Mouse (Mus musculus) adrenal gland (tissue): ENCODE data around the gene Srcin1.

Experiments used
- intact Hi-C: fragments of 180-260 bp; cut with DNase I; formaldehyde crosslinking; loops from one replicate; pipeline ENCODE4 v1.15.1; 2025

The Srcin1 gene

DNA sequence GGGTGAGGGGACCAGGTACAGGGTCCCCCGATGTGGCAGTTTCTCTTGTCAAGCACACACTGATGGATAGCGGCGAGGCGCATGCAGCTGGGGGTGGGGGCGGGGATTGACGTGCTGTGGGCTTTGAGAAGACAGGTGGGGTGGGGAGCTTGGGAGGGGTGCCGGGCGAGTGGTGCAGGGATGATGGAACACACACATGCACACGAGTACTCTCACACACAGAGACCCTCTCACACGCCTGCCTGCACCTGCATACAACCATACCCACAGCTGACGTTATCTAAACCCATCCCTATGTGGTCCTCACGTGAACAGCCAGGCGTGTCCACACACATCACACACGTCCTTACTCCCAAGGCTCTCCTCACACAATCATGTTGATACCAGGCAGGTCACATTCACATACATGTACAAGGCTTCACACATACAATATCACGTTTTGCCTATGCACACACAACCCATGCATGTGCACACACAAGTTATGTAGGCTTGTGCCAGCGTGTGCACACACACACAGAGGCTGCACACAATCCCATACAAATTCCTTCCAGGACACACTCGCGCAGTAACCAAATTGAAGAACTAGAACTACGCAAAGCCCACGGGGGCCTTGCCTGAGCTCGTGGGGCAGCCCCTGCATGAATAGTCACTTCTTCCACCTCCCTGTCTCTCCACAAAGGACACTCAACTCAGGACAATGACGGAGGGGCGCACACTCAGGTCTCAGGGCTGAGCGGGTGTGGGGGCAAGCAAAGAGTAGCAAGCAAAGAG, 66.1 kb downstream of the Srcin1 start:
- intact Hi-C loops = no loop called here

DNA sequence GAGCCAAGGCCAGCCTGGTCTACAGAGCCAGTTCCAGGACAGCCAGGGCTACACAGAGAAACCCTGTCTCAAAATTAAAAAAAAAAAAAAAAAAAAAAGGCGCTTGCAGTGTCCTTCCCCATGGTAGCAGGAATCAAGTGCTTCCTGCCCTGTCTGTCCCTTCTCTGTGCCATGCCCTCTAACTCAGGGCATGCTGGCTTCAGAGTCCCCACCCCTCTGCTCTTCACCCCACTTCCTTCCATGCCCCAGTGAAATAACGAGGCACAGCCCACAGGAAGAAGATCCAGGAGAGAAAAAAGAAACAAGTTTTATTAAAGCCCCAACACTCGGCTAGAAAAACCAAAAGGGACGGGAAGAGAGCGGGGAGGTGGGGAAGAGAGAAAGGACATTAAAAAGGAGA, 66.9 kb downstream of the Srcin1 start:
- intact Hi-C loops = no loop called here

DNA sequence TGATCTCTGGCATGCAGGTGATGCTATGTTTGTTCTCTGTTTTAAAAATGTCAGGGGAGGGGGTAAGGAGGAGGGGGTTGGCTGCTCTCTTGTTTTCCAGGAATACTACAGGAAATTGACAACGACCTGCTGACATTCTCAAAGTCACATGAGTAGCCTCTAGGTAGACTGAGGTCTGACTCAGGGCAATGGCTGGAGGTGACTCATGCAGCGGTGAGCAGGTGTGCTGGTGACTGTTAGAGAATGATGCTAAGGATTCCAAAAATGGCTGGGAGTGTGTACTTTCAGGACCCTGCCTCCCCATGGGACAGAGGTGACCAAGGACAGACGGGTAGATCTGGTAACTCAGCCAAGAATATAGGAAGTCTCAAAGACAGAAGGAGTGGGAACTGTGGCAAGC, 67.8 kb downstream of the Srcin1 start:
- intact Hi-C loops = no loop called here

DNA sequence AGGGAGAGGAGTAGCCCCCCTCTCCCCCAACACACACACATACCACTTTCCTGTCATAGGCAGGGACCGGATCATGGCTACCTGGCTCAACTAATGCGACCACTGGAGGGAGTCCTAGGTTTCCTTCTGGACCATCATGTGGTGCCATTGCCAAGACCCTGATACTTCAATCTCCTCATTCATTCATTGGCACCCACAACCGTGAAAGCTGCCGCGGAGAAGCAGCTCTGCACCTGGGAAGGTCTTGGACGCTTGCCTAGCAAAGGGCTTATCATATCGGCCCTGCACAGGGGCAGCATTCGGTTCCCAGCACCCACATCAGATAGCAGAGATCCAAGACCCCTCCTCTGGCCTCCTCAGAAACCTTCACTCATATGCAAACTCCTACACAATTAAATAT, 69.7 kb downstream of the Srcin1 start:
- intact Hi-C loops = no loop called here

DNA sequence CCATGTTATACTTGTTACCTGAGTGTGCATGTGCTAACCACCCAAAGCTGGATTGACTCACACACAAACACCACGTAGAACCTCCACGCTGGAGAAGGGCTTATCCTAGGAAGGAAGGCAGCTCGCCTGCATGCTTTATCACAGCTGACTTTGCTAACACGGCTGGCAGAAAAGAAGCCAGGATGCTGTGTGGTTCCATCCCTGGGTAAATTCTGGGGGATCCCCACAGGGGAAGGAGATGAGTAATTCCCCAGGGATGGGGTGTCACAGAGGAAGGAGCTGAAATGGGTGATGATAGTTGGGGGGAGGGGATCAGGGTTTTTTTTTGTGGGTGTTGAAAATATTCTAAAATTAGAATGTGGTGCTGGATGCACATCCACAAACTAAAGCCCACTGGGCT, 70.2 kb downstream of the Srcin1 start:
- intact Hi-C loops = no loop called here

DNA sequence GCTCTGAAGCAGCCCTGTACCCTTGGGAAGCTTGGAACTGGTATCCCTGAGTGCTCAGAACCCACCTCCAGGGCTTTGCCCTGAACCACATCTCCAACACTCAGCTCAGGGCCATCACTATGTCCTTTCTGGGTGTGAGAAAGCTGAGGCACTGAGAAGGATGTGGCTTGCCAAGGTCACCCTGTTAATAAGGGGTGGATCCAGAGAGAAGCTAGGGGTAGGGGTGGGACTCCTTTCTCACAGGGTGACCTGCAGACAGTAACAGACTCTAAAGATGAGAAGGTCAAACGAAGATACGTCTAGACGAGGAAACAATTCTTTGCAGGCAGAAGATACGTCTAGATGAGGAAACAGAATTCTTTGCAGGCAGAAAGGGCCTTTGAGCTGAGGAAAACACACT, 73.1 kb downstream of the Srcin1 start:
- intact Hi-C loops = no loop called here

DNA sequence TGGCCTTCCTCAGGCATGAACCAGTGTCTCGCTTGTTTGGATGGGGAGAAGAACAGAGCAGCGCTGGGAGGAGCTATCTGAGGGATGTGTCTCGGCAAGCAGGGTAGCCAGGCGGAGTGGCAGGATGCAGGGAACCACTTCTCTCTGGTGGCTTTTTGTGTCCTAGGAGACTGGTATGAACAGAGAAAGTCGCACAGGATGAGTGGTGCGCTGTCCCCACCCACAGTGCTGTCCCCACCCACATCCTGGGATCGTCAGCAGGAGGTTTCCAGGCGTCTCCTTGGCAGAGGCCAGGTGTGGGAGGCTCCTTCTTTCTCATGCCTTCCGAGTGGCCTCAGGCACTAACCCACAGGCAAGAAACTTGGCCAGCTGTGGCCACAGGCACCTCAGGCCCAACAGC, 73.6 kb downstream of the Srcin1 start:
- intact Hi-C loops = no loop called here

DNA sequence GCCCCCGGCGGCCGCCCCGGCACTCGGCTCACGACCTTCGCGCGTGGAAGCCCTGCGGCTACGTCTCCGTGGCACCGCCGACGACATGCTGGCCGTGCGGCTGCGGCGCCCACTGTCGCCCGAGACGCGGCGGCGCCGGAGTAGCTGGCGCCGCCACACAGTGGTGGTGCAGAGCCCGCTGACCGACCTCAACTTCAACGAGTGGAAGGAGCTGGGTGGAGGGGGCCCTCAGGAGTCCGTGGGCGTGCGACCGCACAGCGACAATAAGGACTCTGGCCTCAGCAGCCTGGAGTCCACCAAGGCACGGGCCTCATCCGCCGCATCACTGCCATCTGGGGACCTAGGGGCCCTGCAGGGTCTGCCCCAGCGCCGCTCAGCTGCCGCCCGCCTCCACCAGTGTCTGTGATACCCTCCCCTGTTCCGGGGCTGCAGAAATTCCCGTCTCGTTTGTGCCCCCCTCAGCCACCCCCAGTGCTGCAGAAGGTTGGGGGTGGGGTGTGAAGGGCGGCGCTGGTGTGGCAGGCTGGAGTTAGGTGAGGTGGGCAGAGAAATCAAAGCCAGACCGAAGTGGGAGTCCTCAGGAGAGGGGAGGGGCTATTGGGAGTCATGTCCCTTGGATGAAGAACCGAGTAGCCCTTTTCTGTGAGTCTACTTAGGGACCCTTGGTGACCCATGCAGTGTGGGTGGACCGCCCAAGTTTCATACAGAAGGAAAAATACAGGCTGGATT, 75.1 kb downstream of the Srcin1 start:
- intact Hi-C loops = no loop called here

DNA sequence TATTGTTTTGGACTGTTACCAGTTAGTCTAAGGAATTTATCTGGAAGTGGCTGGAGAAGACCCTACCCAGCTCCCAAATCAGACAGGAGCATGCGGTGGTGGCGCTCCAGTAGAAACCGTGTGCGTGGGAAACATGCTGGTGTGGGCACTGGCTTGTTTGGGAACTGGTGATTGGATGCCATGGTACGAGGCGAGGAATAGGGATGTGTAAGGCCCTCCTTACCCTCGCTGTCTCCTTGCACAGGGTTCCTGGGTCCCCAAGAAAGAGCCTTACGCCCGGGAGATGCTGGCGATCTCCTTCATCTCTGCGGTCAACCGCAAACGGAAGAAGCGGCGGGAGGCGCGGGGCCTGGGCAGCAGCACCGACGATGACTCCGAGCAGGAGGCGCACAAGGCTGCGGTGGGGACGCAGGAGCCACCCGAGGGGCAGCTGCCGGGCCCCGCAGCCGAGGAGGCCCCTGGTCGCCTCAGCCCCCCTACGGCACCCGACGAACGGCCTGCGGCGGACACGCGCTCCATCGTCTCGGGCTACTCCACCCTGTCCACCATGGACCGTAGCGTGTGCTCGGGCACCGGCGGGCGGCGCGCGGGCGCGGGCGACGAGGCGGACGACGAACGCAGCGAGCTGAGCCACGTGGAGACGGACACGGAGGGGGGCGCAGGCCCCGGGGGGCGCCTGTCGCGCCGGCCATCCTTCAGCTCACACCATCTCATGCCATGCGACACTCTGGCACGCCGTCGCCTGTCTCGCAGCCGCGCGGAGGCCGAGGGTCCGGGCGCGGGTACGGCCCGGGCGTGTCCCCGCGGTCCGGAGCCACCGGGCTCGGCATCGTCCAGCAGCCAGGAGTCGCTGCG, 75.9 kb downstream of the Srcin1 start, which contains the start of gene 4933428G20Rik:
4933428G20Rik (minus strand) TSS at position 476 of the 855 bp plus-strand sequence.
- intact Hi-C loops = no loop called here

DNA sequence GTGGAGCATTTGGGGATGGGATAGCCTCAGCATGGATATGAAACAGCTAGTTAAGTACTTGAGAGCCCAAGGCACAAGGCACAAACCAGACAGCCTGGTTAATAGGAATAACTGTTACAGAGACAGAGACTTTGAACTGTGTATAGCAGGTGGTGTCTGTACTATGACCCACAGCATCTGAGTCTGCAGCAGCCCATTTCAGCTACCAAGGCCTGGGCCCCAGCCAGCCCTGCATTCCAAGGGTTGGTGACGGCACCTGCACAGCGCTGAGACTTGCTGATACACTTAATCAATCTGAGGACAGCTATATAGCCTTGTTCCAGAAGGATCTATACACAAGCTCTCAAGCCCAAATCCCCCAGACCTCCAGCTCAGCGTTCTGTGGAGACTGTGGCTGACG, 78.4 kb downstream of the Srcin1 start:
- intact Hi-C loops = no loop called here

DNA sequence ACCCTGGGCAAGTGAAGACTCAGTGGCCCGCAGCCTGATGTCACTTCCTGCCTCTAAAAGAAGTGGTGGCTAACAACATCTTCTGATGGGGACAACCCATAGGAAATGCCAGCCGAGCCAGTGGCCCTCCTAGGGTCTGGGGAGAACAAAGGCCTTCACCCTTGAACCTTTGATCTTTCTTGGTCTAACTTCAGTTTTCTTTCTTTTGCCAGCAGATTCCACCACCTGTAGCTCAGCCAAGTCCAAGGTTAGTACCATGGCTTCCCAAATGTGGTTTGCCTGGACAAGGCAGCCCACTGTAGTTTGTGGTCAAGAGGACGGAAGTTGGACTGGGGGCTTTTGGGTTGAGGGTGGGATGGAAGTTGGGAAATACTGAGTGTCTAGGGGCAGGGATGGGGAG, 83.2 kb downstream of the Srcin1 start:
- intact Hi-C loops = no loop called here

DNA sequence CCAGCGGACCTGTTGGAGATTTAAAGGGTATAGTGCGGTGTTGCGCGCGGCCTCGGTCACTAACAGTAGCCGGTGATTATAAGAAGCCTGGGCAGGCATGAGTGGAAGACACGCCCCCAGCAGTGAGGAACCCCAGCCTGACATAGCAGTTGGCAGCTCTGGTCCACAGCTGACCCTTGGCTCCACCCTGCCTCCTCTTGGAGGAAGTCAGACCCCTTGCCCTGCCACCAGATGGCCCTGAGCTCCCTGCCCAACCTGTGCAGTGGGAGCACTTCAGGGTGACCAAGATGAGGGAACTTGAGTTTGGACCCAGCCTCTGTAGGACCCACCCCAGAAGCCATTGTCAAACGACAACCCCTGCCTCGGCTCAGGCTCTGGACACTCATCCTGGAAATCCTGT, 84.3 kb downstream of the Srcin1 start:
- intact Hi-C loops = no loop called here

DNA sequence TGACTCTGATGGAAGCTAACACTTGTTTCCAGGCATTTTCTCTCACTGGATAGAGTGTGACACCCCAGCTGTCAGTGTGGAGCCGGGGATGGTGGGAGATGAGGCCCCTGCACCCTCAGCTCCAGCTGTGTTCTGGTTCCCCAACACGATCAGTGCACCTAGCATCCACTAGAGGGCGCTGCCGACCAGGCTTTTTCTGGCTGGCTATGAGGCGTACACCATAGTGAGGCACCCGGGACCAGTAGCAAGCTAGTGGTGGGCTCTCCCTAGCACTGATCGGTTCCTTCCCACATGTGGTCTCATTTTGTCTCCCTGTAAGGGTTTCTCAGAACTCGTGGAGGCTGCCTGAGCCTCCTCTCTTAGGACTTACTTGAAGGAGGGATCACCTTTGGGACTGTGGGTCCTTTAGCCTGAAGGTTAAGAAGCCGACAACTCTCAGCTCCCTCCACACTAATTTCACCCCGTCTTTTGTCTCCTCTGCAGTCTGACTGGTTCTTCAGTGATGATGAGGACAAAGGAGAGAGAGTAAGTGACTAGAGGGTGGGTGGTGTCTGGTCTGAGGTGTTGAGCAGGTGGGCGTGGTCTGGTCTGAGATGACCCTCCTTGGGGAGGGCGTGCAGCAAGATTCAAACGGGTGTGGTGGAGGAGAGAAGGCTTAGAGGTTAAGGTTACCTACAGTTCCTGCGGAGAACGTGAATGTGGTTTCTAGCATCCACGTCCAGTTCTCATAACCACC, 86.2 kb downstream of the Srcin1 start:
- intact Hi-C loops = loop anchor here (2.0 to 5.0 kb wide), 2 partner anchors 88 to 129 kb away; partner anchors contain the start of gene Srcin1

DNA sequence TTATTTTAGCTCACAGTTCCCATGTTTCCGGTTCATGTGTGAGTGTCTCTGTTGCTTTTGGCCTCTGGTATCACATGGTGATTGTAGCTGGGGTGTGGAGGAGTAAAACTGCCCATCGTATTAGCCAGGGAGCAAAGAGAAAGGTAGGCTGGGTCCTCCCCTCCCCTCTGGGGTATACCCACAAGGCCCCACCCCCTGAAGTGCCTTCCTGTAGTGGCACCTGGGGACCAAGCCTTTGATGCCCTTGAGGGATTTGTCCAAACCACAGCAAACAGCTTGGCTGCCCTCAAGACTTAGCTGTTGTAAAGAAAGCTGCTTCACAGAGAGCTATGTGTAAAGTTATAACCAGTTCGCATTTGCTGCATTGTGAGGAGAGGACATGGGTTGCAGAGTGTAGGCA, 88.3 kb downstream of the Srcin1 start:
- intact Hi-C loops = loop anchor here (2.0 to 5.0 kb wide), 2 partner anchors 90 to 131 kb away; partner anchors contain the start of gene Srcin1

DNA sequence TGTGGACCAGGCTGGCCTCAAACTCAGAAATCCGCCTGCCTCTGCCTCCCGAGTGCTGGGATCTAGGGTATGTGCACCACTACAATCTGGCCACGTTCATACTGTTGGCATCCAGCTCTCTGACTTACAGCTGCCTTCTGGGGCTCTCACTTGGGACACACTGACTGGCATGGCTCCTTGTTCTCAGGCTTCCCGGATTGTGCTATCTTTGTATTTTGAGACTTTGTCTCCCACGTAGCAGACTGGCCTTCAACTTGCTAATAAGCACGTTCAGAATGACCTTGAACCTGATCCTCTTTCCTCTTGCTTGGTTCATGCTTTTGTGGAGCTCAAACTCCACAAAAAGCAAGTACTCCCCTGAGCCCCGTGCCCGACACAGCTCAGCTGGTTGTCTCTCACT, 90.3 kb downstream of the Srcin1 start:
- intact Hi-C loops = loop anchor here (5.0 kb wide), 1 partner anchor 92 kb away; the partner anchor contains the start of gene Srcin1

DNA sequence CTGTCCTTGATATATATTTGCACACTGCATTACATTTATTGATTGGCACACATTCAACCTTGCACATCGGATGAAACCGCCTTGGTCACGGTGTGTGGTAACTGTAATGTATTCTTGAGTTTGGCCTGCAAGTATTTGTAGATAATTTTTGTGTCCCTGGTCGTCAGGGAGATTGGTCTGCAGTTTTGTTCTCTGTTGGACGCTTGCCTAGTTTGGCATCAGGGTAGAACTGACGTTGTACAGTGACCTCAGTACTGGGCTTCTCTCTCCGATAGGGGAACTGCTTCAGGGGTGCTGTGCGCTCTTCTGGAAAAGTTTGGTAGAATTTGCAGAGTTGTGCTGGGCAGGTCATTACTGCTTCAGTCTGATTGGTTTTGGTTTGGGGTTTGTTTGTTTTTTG, 96.2 kb downstream of the Srcin1 start:
- intact Hi-C loops = no loop called here

DNA sequence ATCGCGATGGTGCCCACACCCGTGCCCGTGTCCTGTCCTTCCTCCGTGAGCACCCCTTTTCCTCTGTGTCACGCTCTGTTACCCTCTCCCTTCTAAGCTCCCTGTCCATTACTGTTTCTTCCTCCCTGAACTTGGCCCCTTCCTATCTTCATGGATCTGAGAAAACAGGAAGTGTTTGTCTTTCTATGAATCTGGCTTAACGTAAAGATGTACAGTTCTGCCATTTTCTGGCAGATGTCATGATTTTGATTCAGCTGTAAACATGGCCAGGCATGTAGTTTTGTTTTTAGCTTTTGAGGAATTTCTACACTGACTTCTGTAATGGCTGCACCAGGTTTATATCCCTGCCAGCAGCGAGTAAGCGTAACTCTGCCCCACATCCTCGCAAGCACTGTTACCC, 96.9 kb downstream of the Srcin1 start:
- intact Hi-C loops = no loop called here

DNA sequence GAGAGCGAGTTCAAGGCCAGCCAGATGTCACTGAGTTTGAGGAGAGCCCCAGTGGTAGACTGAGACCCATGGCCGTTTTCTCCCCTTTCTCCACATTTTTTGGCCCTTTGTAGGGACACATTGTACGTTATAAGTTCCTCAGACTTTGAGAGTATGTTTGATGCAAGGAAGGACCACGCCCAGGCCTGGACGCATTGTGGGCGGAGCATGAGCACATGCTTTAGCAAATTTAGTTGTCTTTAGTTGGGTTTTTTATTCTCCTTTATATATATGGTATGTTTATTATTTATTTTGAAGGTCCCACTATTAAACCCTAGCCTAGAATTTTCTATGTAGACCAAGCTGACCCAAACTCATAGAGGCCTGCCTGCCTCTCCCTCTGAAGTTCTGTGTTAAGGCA, 97.6 kb downstream of the Srcin1 start:
- intact Hi-C loops = no loop called here

DNA sequence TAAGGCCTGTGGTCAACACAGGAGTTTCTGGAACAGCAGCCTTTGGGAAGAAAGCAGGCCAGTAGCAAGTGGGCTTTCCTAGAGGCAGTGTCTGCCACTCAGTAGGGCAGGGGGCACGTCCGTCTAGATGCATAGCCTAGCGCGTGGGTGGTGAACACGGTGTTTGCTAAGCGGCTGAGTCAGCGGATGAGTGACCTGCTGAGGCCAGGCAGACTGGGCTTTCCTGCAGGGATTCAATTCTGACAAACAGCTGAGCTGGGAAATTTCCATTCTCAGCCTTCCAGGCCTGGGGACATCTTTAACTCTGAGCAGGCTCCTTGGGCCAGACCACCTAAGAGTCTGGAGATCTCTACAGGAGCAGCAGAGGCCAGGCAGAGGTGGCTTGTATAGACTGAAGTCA, 98.6 kb downstream of the Srcin1 start:
- intact Hi-C loops = no loop called here

DNA sequence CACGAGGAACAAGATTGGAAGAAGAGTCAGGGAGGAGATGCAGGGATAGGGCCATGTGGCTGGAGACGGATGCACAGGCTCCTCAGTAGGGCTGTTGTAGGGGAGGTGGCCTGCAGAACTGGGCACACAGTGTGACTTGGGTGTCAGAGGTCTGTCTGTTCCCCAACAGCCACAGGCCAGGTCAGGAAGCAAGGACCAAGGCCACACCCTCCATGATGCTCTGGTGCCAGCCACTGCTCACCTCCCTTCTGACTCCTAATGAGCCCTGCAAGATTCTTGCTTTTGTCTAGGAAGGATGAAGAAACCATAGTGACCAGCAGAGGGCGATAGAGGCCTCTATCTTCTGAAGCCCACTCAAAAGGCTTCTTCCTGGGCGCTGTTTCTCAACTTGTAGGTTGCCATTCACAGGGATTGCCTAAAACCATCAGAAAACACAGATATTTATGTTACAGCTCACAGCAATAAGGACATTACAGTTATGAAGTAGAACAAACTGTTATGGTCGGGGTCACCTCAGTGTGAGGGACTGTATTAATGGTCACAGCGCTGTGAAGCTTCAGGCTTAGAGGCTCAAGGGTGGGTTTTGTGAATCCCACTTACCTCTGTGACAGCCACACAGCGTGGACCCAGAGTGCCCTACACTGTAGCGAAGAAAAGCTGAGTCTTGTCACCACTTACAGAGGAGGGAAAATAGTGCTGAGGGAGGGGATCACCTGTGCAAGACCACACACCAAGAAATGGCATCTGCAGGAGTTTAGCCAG, 99.5 kb downstream of the Srcin1 start:
- intact Hi-C loops = no loop called here
